Mouse (Mus musculus) naive thymus-derived CD4-positive, alpha-beta T cell, adult 5 months (primary cell): Measurements from ENCODE around the gene Brsk2. TPM values are rescaled to one million over a fixed set of nuclear protein-coding genes. Genes with fewer than 3 reads are reported as not detected.

Source experiments
- polyA plus RNA-seq: library from polyadenylated mRNA; unstranded; fragments of 100-300 nt; shearing (Covaris generic); gene quantifications from one replicate; pipeline ENCODE4 v1.2.1, GENCODE M21; 2017

Brsk2 gene
- 0.88 TPM for polyA plus RNA-seq

DNA sequence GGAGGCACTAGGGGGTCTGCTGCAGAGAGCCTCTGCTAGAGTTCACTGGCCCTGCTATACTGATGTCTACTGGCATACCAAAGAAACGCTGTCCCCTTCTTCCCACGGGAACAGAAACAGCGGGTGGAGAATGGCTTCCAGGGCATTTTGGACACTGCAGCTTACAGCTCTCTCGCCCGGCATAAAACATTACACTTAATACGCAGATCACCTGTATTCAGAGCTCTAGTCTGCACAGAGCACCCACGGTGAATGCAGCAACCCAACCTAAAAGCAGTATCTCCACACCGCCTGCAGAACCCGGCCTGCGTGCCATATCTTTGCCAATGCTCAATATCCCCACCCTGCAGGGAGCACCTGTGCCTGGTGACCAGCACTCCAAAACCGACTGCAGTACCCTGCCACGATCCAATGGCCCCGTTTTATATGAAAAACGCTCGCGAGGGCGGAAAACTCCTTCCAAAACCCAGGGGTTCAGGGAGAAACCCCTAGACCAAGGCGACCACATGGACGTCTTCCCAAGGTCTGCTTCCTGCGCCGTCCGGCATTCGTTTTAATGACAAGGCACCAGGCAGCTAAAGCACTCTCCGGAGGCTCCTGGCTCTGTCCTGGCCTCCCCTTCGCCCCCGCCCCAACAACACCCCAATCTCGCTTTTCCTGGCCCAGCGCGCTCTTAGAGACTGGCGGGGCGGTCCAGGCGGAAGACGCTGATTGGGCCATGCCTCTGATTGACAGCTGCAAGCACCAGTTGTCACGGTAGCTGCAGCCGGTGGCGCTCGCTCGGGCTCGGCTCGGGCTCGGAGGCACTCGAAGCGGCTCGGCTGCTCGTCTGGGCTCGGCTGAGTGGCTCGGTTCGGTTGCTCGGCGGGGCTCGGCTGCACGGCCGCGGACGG lies at the start of gene Brsk2:
Gene Brsk2, plus strand, starts transcription at position 846 of the 893 bp plus-strand sequence.

DNA sequence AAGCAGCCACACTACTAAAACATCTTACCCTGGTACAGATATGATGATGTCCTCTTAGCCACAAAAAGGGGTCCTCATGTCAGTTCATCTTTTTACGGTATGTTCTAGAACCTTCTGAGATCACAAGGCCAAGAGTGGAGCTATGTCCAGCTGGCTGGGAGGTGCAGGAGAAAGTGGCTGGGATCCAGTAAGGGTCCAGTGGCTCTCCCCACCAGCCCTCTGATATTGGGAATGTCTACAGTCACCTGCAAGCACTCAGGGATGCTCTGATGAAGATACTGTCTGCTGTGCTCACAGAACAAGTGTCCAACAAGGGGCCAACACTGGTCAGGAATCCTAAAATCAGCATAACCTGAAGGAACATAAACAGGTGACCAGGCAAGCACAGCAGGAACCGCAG lies 31.1 kb upstream of the Brsk2 start, which contains the start of gene Tollip:
Gene Tollip, minus strand, starts transcription at position 101 of the 400 bp plus-strand sequence.

Other genes starting within 250 kb of the Brsk2 start
- not detected for gene Muc5ac, start 160.8 kb upstream of the Brsk2 start, polyA plus RNA-seq
- gene Muc5b, start 110.7 kb upstream of the Brsk2 start, polyA plus RNA-seq: not detected
- 76.0 TPM for gene Tollip, start 31.2 kb upstream of the Brsk2 start, polyA plus RNA-seq
- 154 TPM for gene Mob2, start 111.3 kb downstream of the Brsk2 start, polyA plus RNA-seq
- 5.1 TPM for gene Dusp8, start 146.1 kb downstream of the Brsk2 start, polyA plus RNA-seq
- gene Gm45618, start 171.0 kb downstream of the Brsk2 start, polyA plus RNA-seq: not detected
- not detected for gene Gm39115, start 186.3 kb downstream of the Brsk2 start, polyA plus RNA-seq
- gene Gm45337, start 194.9 kb downstream of the Brsk2 start, polyA plus RNA-seq: not detected
- gene Gm29735, start 207.4 kb downstream of the Brsk2 start, polyA plus RNA-seq: not detected
- gene Gm4553, start 216.0 kb downstream of the Brsk2 start, polyA plus RNA-seq: not detected
- gene Krtap5-2, start 226.3 kb downstream of the Brsk2 start, polyA plus RNA-seq: not detected
- not detected for gene Gm10153, start 240.6 kb downstream of the Brsk2 start, polyA plus RNA-seq